Mouse (Mus musculus): ENCODE measurements around the gene Sf3b4. TPM values are rescaled to one million over a fixed set of nuclear protein-coding genes. Genes with fewer than 3 reads are reported as not detected.

The Sf3b4 gene
- 10 to 100 TPM; 40.7 to 42.9 TPM for total RNA-seq (2021)

DNA sequence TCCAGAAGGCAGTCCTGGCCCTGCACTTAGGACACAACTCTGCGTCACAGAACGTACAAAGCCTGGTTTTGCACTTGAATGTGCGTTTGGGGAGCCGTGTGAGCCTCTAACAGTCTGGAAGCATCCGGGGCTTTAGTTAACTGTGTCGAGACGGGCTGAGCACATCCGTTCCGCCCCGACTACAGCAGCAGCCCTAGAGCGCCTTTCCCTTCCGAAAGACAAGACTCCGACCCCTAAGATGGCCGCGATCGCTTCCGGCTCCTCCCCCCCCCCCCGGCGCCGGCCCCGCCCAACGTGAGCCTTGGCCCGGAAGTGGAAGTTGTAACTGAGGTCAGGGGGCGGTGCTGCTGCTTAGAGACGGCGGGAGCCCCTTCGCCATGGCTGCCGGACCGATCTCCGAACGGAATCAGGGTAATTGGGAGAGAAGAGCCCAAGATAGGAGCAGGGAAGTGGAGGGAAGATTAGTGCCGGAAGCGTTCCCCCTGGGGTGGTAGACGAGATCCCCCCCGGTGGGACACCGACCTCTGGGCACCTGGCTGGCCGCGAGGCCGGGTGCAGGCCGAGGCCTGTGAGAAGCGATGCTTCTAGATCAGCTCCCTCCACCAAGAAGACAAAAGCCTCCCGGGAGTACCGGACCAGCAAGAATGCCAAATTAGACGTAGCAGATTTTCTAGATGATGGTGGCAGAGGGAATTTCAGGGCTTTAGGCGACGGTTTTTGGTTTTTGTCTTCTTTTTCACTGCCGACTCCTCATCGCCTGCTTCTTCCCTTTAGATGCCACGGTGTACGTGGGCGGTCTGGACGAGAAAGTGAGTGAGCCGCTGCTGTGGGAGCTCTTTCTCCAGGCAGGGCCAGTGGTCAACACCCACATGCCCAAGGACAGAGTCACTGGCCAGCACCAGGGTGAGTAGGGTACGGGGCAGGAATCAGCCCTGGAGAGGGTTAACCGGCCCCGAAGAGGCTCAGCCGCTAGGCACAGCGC lies at the start of gene Sf3b4:
TSS of gene Sf3b4 (plus strand) at position 136 of the 982 bp plus-strand sequence.
- intact Hi-C loops (cut with DNase I), result no loop called here

DNA sequence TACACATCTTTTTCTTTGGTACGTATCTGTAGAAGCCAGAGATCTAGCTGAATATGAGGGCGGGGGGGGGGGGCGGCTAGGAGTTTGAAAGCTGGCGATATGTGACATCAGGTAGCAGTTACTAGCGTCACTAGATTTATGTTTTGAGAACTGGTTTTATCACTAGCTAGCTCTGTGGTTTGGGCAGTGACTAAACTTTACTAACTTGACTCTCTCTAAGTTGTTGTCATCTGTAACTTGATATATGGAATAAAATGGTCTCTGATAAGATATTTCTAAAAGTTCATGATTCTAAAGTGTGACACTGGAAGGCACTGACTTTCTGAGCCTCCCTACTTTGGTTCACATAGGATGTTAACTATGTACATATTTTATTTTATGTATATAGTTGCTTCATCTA lies 47.9 kb upstream of the Sf3b4 start:
- intact Hi-C loops (cut with DNase I), result no loop called here
- DNase-seq (ENCODE audit: low spot score in 2 of 2), result no peak

More for the DNA sequence above, at the start of gene Sf3b4:
- peak; percentile 83 to 84 for DNase-seq (ENCODE audit: low spot score in 2 of 2)

DNA sequence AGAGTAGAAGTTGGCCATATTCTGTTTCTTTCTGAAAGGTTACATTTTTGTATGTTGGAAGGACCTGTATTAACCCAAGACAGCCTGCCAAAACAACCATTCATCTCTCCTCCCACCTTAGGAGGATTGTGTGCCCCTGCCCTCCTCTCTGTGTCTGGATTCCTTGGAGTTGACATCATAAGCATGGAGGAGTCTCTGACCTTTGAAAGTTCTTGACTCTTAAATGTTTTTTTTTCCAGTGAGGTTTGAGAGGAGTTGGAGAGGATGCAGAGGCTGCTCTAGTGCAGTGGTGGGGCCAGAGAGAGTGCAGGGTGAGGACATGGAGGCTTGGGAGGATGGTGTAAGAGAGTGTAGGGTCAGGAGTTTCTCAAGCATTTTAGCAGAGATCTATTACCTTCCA lies 44.0 kb upstream of the Sf3b4 start:
- intact Hi-C loops (cut with DNase I), result no loop called here
- no peak for DNase-seq (ENCODE audit: low spot score in 2 of 2)

DNA sequence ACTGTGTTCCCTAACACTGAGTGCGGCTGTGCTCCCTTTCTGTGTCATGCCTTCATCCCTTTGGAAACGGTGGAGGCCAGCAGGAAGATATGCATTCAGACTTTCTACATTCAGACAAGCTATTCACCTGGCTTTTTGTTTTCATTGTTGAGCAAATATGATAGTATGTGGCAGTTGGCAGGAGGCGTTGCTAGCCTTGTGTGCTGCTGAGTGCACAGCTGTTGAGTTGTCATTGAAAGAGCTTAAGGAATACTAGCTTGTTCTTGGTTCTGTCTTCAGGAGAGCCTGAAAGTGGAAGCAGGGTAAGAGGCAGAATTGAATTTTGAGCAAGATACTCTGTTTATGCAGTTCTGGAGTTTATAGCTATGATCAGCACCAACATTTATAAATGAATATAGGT lies 39.7 kb upstream of the Sf3b4 start:
- no peak for DNase-seq (ENCODE audit: low spot score in 2 of 2)
- intact Hi-C loops (cut with DNase I), result no loop called here

DNA sequence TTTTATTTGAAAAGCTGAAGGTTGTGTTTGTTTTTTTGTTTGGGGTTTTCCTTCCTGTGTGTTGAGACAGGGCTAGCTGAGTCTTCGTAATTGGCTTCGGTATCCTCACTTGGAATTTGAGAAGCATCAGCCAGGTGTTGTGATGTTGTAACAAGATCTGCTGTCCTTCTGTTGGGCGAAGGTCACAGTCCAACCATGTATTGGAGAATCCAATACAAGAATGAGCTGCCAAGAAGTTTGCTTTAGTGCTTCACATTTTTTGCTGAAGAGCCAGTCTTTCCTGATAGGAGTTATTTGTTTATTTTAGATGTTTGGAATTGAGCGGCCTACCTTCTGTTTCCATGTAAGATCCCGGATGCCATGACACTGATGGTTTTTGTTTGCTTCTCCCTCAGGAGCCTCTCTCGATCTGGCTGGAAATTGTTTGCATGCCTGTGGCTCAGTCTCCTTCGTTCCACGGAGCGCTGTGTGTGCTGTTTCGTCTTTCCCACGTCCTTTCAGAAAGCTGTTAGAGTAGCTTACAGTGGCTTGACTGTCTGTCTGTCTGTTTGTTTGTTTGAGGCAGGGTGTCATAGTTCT lies 38.7 kb upstream of the Sf3b4 start:
- intact Hi-C loops (cut with DNase I), result no loop called here
- DNase-seq (ENCODE audit: low spot score in 2 of 2), result no peak

DNA sequence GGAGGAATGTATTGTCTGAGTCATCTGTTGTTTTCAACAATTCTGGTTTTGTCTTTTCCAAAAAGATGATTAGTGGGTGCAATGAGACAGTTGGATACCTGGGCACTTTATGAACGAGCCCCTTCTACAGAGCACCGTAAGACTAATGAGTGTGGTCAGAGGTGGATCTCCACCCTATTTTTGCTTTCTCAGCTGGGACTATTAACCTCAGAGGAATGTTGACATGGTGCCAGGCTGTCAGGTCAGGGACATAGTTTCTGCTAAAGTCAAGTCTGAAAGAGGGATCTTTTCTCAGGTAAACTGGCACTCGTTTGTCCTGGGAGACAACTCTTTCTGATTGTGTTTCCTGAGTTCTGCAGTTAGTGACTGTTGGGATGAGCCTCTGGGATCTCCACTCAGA lies 37.1 kb upstream of the Sf3b4 start:
- intact Hi-C loops (cut with DNase I), result no loop called here
- DNase-seq (ENCODE audit: low spot score in 2 of 2), result no peak

DNA sequence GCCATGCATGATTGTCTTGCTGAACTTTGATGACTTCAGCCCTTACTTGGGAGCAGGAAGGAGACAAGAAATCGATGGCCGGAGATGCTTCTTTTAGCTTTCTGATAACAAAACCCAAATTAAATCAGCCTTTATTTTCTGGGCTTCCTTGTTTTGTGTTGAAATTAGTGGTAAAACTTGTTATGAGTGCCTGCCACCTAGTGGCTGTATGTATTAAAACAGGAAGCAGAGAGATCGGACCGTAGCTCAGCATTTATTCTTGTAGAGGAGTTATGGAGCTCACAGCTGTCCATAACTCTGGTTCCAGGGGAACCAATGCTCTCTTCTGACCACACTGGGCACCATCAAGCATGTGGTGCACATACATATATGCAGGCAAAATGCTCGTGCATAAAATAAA lies 24.2 kb upstream of the Sf3b4 start:
- peak in 1 of 2 experiments; percentile 50 for DNase-seq (ENCODE audit: low spot score in 2 of 2)
- intact Hi-C loops (cut with DNase I), result loop anchor here (2.0 to 5.0 kb wide), 2 partner anchors 81 to 181 kb away; no protein-coding TSS in a partner anchor

DNA sequence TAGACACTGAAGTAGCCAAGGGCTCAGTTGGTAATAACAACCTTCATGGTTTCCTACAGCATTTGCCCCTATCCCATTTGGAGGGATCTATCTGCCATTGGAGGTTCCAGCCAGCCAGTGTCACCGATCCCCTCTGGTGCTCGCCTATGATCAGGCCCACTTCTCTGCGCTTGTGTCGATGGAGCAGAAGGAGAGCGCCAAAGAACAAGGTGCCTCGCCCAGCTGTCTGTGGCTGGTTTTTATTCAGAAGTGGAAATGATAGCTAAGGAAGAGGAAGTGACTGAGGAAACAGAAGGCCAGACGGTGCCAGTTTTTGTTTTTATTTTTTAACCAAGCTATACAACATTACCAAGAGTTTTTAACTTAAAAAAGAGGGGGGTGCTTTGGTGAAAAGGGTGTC lies 20.3 kb upstream of the Sf3b4 start:
- intact Hi-C loops (cut with DNase I), result no loop called here
- DNase-seq (ENCODE audit: low spot score in 2 of 2), result no peak

DNA sequence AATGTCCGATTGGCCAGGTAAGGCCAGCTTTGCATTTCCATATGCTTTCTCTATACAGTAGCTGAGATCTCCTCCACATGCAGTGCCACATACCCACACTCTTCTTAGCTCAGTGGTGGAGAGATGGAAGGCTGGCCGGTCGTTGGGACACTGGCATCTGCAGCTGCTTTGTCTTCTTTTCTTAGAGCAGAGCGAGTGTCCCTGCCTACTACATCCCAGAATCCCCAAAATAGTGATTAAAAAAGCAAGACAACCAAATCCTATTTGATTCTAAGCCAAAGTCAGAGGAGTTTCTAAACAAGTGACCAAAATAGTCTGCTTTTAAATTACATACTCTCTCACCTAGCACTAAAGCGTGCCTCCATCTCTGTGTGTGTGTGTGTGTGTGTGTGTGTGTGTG lies 19.5 kb upstream of the Sf3b4 start:
- intact Hi-C loops (cut with DNase I), result no loop called here
- peak in 1 of 2 experiments; percentile 40 for DNase-seq (ENCODE audit: low spot score in 2 of 2)

DNA sequence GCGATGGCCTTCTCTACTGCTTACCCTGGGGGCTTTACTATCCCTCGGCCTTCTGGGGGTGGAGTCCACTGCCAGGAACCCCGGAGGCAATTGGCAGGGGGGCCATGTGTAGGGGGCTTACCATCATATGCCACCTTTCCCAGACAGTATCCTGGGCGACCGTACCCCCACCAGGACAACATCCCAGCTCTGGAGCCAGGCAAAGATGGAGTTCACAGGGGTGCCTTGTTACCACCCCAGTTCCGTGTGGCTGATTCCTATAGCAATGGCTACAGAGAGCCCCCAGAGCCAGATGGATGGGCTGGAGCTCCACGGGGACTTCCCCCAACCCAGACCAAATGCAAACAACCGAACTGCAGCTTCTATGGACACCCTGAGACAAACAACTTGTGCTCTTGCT lies 16.6 kb upstream of the Sf3b4 start:
- intact Hi-C loops (cut with DNase I), result no loop called here
- no peak for DNase-seq (ENCODE audit: low spot score in 2 of 2)

DNA sequence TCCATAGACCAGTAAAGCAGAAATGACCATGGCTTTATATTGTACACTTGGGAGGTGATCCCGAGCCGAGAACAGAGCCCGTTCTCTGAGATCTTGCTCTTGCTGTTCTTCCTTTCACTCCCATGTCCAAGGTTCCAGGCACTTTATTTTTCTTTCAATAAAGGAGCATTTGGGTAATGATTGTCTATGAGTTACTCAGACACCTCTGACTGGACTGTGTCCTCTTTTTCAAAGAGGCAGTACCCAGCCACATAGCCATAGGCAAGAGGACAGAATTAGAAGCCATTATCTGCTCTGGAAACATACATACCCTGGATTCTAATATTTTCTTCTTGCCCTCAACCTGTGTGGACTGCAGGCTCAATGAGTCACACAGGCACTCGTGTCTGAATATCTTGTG lies 12.3 kb upstream of the Sf3b4 start:
- intact Hi-C loops (cut with DNase I), result no loop called here
- no peak for DNase-seq (ENCODE audit: low spot score in 2 of 2)

DNA sequence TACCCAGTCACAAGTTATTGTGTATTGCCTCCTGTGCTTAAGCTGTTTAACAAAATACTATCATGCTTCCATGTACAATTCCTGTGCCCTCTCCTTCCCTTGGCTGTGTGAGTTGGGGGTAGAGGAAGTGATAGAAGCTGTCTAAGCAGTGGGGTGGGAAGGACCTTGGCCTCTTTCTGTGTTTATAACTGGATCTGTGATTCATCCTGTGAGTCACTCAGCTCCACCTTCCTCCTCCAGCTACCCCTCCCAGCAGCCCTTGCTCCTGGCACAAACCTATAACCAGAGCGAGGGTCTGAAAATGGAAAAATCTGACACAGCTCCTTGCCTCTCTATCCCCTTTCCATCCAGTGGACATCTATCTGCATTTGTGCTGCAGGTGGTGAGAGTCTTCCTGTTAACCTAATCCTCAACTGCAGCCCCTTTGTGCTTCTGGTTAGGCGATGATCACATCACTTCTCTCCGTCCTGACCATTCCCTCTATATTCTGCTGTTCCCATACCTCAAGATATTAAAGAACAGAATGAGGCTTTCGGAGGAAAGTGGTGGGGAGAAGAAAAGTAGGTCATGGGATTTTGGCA lies 11.8 kb upstream of the Sf3b4 start:
- intact Hi-C loops (cut with DNase I), result no loop called here
- peak; percentile 57 to 61 for DNase-seq (ENCODE audit: low spot score in 2 of 2)

DNA sequence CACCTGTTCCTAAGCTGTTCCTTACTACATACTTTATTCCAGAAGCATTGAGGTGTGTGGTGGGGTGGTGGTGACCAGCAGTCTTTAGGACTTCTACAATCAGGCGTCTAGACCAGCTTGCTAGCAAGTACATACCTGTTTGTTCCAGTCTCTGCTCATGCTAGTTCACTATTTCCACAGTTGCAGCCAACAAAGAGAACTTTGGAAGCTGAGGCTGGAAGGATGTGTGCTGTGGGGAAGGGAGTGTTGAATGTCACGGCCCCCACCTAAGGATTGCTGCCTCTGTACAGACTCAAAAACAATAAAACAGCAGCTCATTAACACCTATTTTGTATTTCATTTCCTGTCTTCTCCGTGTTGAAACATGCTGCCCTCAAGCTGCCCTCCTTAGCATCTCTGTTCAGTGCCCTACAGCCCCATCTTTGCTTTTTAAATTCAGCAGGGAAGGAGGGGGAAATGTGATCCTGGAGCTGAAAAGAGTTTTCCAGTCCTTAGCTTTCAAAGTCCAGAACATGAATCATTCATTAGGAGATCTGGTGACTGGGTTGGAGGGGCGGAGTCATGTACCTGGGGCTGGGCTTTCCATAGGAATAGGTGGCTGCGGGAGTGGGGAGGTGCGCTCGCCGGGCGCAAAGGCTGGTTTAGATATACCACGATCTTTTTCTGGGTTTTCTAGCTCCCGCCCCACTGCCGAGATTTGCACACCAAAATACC lies 11.2 kb upstream of the Sf3b4 start:
- DNase-seq (ENCODE audit: low spot score in 2 of 2), result peak; percentile 69
- intact Hi-C loops (cut with DNase I), result no loop called here

DNA sequence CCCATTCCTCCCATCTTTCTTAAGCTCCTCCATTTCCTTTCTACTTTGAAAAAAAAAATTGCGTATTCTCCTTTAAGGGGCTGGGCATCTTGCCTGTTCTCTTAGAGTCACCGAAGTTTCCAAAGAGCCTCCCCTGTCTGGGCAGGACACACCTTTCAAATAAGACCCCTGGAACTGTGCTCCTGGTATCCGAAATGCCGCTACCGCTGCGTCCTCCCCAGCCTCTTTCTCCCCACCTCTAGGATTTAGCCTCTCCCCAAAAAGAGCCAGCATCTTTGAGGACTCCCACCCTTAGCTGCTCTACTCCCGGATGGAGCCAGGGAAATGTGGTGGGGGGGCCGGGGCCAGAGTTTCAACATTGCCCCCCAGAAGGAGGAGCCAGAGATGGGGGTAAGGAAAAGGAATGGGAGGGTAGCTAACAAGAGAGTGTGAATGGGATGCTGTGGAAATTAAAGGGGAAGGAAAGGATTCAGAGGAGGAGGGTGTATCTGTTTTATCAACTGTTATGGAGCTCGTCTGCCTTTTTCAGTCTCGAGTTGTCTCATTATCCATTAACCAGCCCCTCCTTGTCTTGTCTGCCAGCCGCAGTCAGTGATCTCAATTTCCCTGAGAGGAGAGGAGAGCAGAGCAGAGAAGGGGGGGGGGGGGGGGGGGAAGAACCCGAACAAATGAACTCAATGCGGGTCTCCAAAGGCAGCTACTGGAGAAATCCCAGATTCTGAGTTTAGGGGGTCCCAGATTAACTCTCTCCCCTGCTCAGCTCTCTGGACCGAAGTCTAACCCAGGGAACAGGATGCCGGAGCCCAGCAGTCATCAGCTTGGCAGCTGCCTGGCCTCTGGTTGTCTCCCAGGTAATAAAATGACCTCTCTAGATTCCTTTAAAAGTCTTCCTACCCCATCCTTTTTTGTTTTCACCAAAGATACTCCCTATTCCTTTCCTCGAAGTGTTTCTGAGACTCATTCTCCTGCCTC lies 10.0 kb upstream of the Sf3b4 start, which contains the start of gene Mtmr11:
TSS of gene Mtmr11 (plus strand) at position 136 of the 972 bp plus-strand sequence.
- no peak for DNase-seq (ENCODE audit: low spot score in 2 of 2)
- intact Hi-C loops (cut with DNase I), result no loop called here

DNA sequence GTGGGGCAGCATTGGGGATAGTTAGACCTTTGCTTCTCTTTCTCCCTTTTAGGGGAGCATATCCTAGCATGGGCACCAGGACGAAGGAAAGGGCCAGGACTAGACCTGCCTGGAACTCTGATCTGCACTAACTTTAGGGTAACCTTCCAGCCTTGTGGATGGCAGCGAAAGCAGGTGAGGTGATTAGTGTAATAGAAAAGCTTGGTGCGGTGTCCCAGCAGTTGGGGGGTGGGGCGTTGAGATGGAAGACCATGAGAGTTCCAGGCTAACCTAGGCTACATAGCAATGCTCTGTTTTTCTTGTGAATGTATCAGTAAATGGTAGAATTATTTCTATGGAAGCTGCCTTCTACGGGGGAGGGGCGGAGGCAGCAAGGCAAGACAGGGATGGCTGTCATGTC lies 9.1 kb upstream of the Sf3b4 start:
- no peak for DNase-seq (ENCODE audit: low spot score in 2 of 2)
- intact Hi-C loops (cut with DNase I), result no loop called here

DNA sequence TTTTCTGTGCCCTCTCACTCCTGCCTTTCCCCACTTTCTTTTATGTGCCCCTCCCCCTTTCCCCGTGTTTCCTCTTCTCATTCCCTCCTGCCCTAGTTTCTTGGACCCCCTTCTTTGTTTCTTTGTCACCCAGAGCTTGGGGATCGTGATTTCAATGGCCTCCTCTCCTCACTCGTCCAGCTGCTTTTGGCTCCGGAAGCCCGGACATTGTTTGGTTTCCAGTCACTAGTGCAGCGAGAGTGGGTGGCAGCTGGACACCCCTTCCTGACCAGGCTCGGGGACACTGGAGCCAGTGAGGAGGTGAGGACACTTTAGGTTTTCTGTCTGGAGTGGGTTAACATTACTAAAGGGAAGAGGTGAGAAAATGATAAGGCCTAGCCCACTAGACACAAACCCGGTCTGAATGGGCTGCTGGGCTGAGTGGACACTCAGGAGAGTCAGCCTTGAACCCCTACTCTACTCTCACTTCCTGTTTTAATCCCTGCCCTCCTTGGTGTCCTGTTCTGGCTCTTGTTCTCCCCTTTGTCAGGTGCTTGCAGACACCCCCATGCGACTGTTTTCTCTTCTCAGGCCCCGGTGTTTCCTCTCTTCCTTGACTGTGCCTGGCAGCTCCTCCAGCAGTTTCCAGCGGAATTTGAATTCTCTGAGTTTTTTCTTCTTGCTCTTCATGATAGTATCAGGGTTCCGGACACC lies 3.5 kb upstream of the Sf3b4 start:
- DNase-seq (ENCODE audit: low spot score in 2 of 2), result no peak
- intact Hi-C loops (cut with DNase I), result no loop called here

DNA sequence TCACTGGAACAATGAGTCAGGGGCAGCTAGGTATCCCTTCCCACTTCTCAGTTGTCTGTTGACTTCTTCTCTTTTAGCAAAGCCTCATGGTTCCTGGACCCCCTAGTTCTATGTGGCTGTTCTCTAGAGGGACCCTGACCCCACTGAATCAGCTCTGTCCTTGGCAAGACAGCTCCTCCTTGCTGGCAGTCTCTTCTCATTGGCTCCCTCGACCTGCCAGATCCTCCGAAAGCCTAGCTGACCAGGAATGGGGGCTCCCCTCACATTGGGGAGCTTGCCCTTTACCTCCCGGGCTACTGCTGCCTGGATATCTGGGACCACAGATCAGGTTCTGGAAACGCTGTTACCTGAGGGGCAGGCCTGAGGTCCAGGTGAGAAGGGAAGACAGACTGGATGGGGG lies 1.9 kb upstream of the Sf3b4 start:
- no peak for DNase-seq (ENCODE audit: low spot score in 2 of 2)
- intact Hi-C loops (cut with DNase I), result no loop called here

DNA sequence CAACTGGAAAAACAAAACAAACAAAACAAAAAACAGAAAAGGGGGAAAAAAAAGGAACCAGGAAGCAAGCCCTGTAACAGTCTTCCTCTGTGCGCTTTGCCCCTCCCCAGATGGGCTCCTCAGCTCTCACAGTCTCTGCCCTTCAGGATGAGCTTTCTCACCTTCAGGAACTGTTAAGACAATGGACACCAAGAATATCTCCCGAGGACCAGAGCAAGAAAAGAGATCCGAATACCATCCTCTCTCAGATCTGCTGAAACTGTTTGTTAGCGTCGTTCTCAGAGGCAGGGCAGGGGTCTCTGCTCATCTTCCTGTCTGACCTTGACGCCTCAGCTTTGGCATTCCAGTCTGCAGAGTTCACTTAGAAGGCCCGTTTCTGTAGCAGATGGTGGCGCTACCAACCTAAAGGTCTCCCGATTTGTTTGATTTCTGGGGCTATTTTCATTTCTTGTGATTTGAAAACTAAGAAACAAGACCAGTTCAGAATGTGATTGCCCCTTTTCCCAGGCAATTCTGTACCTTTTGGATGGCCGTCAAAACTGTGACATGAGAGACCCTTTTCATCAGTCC lies 1.1 kb upstream of the Sf3b4 start:
- intact Hi-C loops (cut with DNase I), result no loop called here

More for the DNA sequence above, 1.1 kb upstream of the Sf3b4 start:
- DNase-seq (ENCODE audit: low spot score in 2 of 2), result no peak

Data from left cerebral cortex, postnatal 36 days (tissue).